Mouse (Mus musculus) ES-Bruce4 (cell line): ENCODE results near the gene Cit. TPM values are rescaled to one million over a fixed set of nuclear protein-coding genes. Genes with fewer than 3 reads are reported as not detected.
A peak's percentile ranks its signal among the peaks of the same experiment; 100 is the strongest.

Source experiments
- H3K27ac ChIP-seq: 2 replicates; pipeline ENCODE4 v1.5.1; 2012; ENCODE audit warnings: low read length, inconsistent platforms; ENCODE audit not compliant: insufficient read depth
- H3K27me3 ChIP-seq: 2 replicates; pipeline ENCODE4 v1.6.1; 2012; ENCODE audit warnings: mild to moderate bottlenecking, low read length, inconsistent platforms; ENCODE audit not compliant: control insufficient read depth, poor library complexity, insufficient read depth, severe bottlenecking
- H3K36me3 ChIP-seq: 2 replicates; pipeline ENCODE4 v1.6.1; 2012; ENCODE audit warnings: inconsistent platforms, mild to moderate bottlenecking, low read length, moderate library complexity; ENCODE audit not compliant: control insufficient read depth, poor library complexity, insufficient read depth, severe bottlenecking
- H3K4me1 ChIP-seq: one replicate; pipeline ENCODE4 v1.8.1; 2011; ENCODE audit warnings: low read length; ENCODE audit not compliant: control insufficient read depth, insufficient read depth
- H3K4me3 ChIP-seq: 2 replicates; pipeline ENCODE4 v1.5.1; 2011; ENCODE audit warnings: low read depth, mild to moderate bottlenecking, low read length
- H3K9ac ChIP-seq: 2 replicates; pipeline ENCODE4 v1.6.1; 2012; ENCODE audit warnings: low read depth, mild to moderate bottlenecking, inconsistent platforms; ENCODE audit not compliant: poor library complexity, severe bottlenecking
- H3K9me3 ChIP-seq: replicated peaks from 2 replicates; pipeline ENCODE4 v1.6.1; 2012; ENCODE audit warnings: mild to moderate bottlenecking, low read length, inconsistent platforms; ENCODE audit not compliant: control insufficient read depth, poor library complexity, insufficient read depth, severe bottlenecking
- CTCF ChIP-seq: IDR thresholded peaks from one replicate; pipeline ENCODE4 v1.8.1; 2011; ENCODE audit warnings: low read depth, low read length
- EP300 ChIP-seq: IDR thresholded peaks from 2 replicates; pipeline ENCODE4 v1.6.1; 2011; ENCODE audit warnings: low read depth, low read length; ENCODE audit not compliant: insufficient read depth
- POLR2A ChIP-seq: IDR thresholded peaks from one replicate; pipeline ENCODE4 v1.8.1; 2011; ENCODE audit warnings: low read length; ENCODE audit not compliant: insufficient read depth
- polyA plus RNA-seq: library from polyadenylated mRNA; stranded (reverse); fragments of >200 nt; gene quantifications from 2 replicates; pipeline ENCODE4 v1.2.4, GENCODE M21; 2011; ENCODE audit warnings: low read depth; ENCODE audit not compliant: missing spikeins, insufficient read depth, insufficient read length

The Cit gene
- polyA plus RNA-seq, 1 experiment: 67.1 TPM

DNA sequence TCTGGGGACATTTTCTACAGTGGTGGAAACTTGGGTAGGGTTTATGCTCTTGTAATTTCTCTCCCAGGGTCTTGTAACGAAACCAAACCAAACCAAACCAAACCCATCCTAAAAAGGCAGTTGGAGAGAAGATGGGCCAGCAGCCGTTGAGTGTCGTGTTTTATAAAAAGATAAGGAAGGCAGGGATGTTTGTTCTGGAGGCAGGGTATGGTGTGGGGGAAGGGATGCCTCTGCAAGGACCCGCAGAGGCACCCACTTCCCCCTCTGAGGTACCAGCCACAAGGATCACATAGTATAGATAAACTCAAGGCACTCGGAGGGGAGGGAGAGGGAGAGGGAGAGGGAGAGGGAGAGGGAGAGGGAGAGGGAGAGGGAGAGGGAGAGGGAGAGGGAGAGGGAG, 4.6 kb upstream of the Cit start:
- TF ChIP-seq EP300 (no peak), CTCF (no peak), POLR2A (no peak)
- H3K9me3 ChIP-seq: no peaks in the 10 kb centered on the region
- no peak overlapping the region for H3K4me3 ChIP-seq
- no peak overlapping the region for H3K9ac ChIP-seq
- no peak overlapping the region for H3K27ac ChIP-seq
- peaks cover 1% of the 10 kb centered on the region for H3K4me1 ChIP-seq
- H3K36me3 ChIP-seq: no peaks in the 10 kb centered on the region
- no peaks in the 10 kb centered on the region for H3K27me3 ChIP-seq

DNA sequence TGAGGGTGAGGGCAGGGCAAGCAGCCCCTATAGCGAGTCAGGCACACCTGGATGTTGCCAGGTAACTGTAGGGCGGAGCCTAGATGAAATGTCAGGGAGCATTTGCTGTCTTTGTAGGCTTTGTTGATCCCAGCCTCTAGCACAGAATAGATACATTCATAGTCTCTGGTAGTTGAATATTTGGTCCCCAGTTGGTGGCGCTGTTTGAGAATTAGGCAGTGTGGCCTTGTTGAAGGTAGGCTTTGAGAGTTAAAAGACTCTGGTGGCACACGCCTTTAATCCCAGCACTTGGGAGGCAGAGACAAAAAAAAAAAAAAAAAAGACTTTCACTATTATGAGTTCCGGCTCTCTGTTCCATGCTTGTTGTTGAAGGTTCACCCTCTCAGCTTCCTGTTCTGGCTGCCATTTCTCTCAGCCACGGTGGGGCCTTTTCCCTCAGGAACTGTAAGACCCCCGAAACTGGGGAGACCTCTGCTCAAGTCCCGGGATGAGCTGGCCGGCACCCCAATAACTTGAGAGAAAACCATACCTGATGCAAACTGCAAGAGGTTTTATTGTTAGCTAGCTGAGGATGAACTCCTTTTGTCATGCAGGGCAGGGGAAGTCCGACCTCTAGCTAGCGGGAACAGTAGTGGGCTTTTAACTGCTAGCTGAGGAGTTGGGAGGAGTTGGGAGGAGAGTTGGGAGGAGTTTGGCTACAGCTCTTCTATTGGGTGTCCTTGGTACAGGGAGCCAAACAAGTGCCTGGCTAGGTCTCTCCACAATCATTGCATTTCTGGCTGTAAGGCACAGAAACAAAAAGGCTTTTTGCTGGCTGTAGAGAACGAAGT, 3.9 kb upstream of the Cit start:
- Histone ChIP-seq H3K4me3 (no peak overlapping the region), H3K27me3 (no peaks in the 10 kb centered on the region), H3K4me1 (peaks cover 1% of the 10 kb centered on the region), H3K9me3 (no peaks in the 10 kb centered on the region), H3K9ac (no peak overlapping the region), H3K36me3 (no peaks in the 10 kb centered on the region), H3K27ac (no peak overlapping the region)
- TF ChIP-seq POLR2A (no peak), EP300 (no peak), CTCF (no peak)

DNA sequence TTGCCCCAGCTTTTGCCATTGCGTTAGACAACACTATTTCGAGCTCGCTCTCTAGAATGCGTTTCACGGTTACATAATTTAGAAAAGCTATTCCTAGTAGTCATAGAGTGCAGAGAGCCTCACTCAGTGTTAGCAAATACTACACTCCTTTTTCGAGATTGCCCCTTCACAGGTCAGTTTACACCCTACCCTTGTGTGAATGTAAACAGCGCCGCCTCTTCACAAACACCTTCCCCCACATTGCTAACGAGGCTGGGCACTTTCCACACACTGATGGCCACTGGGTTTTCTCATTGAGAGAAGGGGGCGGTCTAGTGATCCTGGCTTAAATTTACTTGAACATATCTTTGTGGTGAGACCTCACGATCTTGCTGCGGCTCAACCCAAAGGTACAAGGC, 711 bp upstream of the Cit start:
- H3K4me3 ChIP-seq: peak overlapping the region; percentile 91
- no peaks in the 10 kb centered on the region for H3K36me3 ChIP-seq
- no peak for TF ChIP-seq CTCF
- TF ChIP-seq POLR2A: no peak
- TF ChIP-seq EP300: no peak
- H3K9me3 ChIP-seq: no peaks in the 10 kb centered on the region
- H3K27me3 ChIP-seq: no peaks in the 10 kb centered on the region
- peak overlapping the region; percentile 67 for H3K9ac ChIP-seq
- peak overlapping the region; percentile 75 for H3K27ac ChIP-seq
- peaks cover 4% of the 10 kb centered on the region for H3K4me1 ChIP-seq

DNA sequence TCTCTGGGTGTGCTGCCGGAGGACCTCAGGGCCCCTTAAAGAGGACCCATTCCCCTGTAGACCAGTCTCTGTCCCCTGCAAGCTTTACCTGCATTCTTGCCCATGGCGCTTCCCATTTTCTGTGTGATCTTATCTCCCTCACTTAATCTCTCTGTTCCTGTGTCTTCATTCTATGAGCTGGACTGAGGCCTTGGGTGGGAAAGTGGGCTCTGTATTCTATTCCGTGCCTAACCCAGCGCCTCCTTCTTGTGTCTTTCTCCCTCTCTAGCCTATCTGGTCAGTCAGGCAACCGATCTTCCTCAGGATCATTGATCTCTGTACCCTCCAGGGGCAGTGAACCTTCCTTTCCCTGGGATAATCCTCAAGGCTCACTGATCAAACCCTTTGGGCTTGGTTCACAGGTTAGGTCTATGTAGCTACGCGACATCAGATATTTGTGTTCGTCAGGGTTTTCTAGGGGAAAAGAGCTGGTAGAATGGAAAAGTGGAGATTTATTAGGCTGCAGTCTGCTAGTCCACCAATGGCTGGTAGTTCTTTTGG, 627 bp downstream of the Cit start:
- 0 out of 2 replicates have a peak overlapping the region, but pooled peaks have one; percentile 8 for H3K27ac ChIP-seq

DNA sequence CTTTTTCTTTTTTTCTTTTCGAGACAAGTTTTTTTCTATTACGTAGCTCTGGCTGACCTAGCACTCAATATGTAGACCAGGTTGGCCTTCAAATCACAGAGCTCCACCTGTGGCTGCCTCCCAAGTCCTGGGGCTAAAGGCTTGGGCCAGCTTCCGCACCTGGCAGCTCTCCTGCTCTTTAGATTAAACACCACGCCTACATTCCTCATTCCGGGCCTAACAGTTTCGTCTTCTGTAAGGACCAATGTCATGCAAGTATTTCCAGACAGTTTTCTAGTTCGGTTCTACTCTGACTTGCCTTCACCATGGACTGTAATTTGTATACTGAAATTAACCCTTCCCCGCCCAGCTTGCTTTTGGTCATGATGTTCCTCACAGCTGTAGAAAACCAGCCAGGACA, 2.1 kb downstream of the Cit start:
- H3K4me1 ChIP-seq: peaks cover 4% of the 10 kb centered on the region
- no peaks in the 10 kb centered on the region for H3K27me3 ChIP-seq
- H3K36me3 ChIP-seq: peaks cover 10% of the 10 kb centered on the region
- TF ChIP-seq CTCF (no peak), POLR2A (no peak), EP300 (no peak)
- peak overlapping the region; percentile 23; the same call in 1 of the 2 replicates for H3K27ac ChIP-seq
- no peak overlapping the region for H3K4me3 ChIP-seq
- H3K9ac ChIP-seq: no peak overlapping the region
- no peaks in the 10 kb centered on the region for H3K9me3 ChIP-seq

More for the DNA sequence above, 627 bp downstream of the Cit start:
- H3K36me3 ChIP-seq: 0 out of 2 replicates have a peak, but pooled peaks cover 2% of the 10 kb centered on the region
- H3K4me3 ChIP-seq: peak overlapping the region; percentile 84
- H3K9me3 ChIP-seq: no peaks in the 10 kb centered on the region
- H3K4me1 ChIP-seq: peaks cover 4% of the 10 kb centered on the region
- peak overlapping the region; percentile 82 for H3K9ac ChIP-seq
- no peak for TF ChIP-seq CTCF
- TF ChIP-seq POLR2A: no peak
- TF ChIP-seq EP300: no peak
- H3K27me3 ChIP-seq: no peaks in the 10 kb centered on the region

DNA sequence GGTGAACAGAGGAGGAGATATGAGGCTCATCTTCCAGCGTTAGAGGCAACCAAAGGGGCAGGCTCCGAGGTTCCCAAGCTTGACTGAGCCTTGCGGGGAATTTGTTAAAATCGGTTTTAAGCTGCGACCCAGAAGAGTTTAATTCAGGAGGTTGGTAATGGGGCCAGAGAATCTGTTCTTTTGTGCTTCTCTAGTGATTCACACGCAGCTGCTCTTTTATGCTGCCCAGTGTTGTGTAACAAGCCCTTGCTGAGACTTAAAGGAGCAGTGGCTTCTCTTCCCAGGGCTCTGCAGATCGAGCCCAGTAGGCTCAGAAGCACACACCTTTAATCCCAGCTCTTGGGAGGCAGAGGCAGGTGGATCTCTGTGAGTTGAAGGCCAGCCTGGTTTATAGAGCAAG, 3.4 kb downstream of the Cit start:
- Histone ChIP-seq H3K4me3 (no peak overlapping the region), H3K9ac (no peak overlapping the region), H3K4me1 (peaks cover 2% of the 10 kb centered on the region), H3K9me3 (no peaks in the 10 kb centered on the region), H3K27me3 (no peaks in the 10 kb centered on the region), H3K27ac (no peak overlapping the region), H3K36me3 (peaks cover 19% of the 10 kb centered on the region)
- TF ChIP-seq EP300 (no peak), POLR2A (no peak), CTCF (no peak)
